Mouse (Mus musculus) heart, adult 2 months (tissue): ENCODE data around the gene Rcc2.

ENCODE experiments used
- CTCF ChIP-seq: fragments of 200-600 bp; IDR thresholded peaks from 2 replicates; pipeline ENCODE4 v1.8.1; 2022; ENCODE audit warnings: antibody characterized with exemption, mild to moderate bottlenecking, moderate library complexity
- EP300 ChIP-seq: fragments of 200-500 bp; IDR thresholded peaks from 2 replicates; pipeline ENCODE4 v1.6.1; 2011; ENCODE audit warnings: low read depth, low read length, control low read depth; ENCODE audit not compliant: insufficient read depth
- POLR2A ChIP-seq: fragments of 200-500 bp; IDR thresholded peaks from 2 replicates; pipeline ENCODE4 v1.6.1; 2011; ENCODE audit warnings: mild to moderate bottlenecking, low read depth, low read length, control low read depth; ENCODE audit not compliant: insufficient read depth

- TF ChIP-seq POLR2A = no peak
- no peak for TF ChIP-seq EP300
- no peak for TF ChIP-seq CTCF
Measured at GRCm38 (mm10) chr4:140654798-140655197, 45.5 kb upstream of the Rcc2 start.
